Mouse (Mus musculus): ENCODE measurements around the gene Dgcr2. TPM values are rescaled to one million over a fixed set of nuclear protein-coding genes. Genes with fewer than 3 reads are reported as not detected.

The Dgcr2 gene
- polyA plus RNA-seq, 1 experiment from 2014 or later: 105 TPM

GRCm38 (mm10) chr16:17849486-17849885 is 48.9 kb downstream of the Dgcr2 start:
- no peak for DNase-seq
- H3K36me3 ChIP-seq (ENCODE audit: insufficient read depth): peaks cover 88% of the 10 kb centered on the region
- no peaks in the 10 kb centered on the region for H3K27me3 ChIP-seq (ENCODE audit: insufficient read depth, low read length)
- WGBS: 77% methylated on average over 6 of the region's 6 CpGs
- no peak overlapping the region for H3K4me3 ChIP-seq (ENCODE audit: low read depth, low read length)
- no peaks in the 10 kb centered on the region for H3K4me1 ChIP-seq (ENCODE audit: insufficient read depth)
- TF ChIP-seq CTCF (IDR thresholded peaks at IDR 0.05; ENCODE audit: low read depth): no peak
- ATAC-seq (ENCODE audit: insufficient read depth): no peak
- no peaks in the 10 kb centered on the region for H3K9me3 ChIP-seq (ENCODE audit: low read depth, low read length)
- no peak overlapping the region for H3K9ac ChIP-seq
- H3K27ac ChIP-seq (ENCODE audit: low read depth): no peak overlapping the region
- no peak overlapping the region for H3K4me2 ChIP-seq

GRCm38 (mm10) chr16:17848928-17849327 is 49.4 kb downstream of the Dgcr2 start:
- 22% methylated on average over 1 of the region's 1 CpGs for WGBS
- ATAC-seq (ENCODE audit: insufficient read depth) (no peak), DNase-seq (peak; percentile 91)
- Histone ChIP-seq H3K27ac (ENCODE audit: low read depth) (no peak overlapping the region), H3K4me2 (no peak overlapping the region), H3K4me1 (ENCODE audit: insufficient read depth) (no peaks in the 10 kb centered on the region), H3K36me3 (ENCODE audit: insufficient read depth) (peaks cover 88% of the 10 kb centered on the region), H3K9me3 (ENCODE audit: low read depth, low read length) (no peaks in the 10 kb centered on the region), H3K27me3 (ENCODE audit: insufficient read depth, low read length) (no peaks in the 10 kb centered on the region), H3K9ac (no peak overlapping the region), H3K4me3 (ENCODE audit: low read depth, low read length) (no peak overlapping the region)
- TF ChIP-seq CTCF (IDR thresholded peaks at IDR 0.05; ENCODE audit: low read depth): peak; percentile 86

GRCm38 (mm10) chr16:17848431-17848830 is 49.9 kb downstream of the Dgcr2 start:
- H3K4me3 ChIP-seq (ENCODE audit: low read depth, low read length): no peak overlapping the region
- no peak overlapping the region for H3K4me2 ChIP-seq
- H3K27ac ChIP-seq (ENCODE audit: low read depth): no peak overlapping the region
- H3K9ac ChIP-seq: no peak overlapping the region
- no peaks in the 10 kb centered on the region for H3K27me3 ChIP-seq (ENCODE audit: insufficient read depth, low read length)
- TF ChIP-seq CTCF (IDR thresholded peaks at IDR 0.05; ENCODE audit: low read depth): no peak
- H3K36me3 ChIP-seq (ENCODE audit: insufficient read depth): peaks cover 90% of the 10 kb centered on the region
- no peaks in the 10 kb centered on the region for H3K4me1 ChIP-seq (ENCODE audit: insufficient read depth)
- no peak for ATAC-seq (ENCODE audit: insufficient read depth)
- DNase-seq: no peak
- 96% methylated on average over 6 of the region's 6 CpGs for WGBS
- H3K9me3 ChIP-seq (ENCODE audit: low read depth, low read length): no peaks in the 10 kb centered on the region

GRCm38 (mm10) chr16:17843701-17844365 is 54.5 kb downstream of the Dgcr2 start:
- Histone ChIP-seq H3K36me3 (ENCODE audit: insufficient read depth) (peaks cover 86% of the 10 kb centered on the region), H3K27ac (ENCODE audit: low read depth) (no peak overlapping the region), H3K4me1 (ENCODE audit: insufficient read depth) (no peaks in the 10 kb centered on the region), H3K9me3 (ENCODE audit: low read depth, low read length) (no peaks in the 10 kb centered on the region), H3K4me3 (ENCODE audit: low read depth, low read length) (no peak overlapping the region), H3K27me3 (ENCODE audit: insufficient read depth, low read length) (no peaks in the 10 kb centered on the region), H3K4me2 (no peak overlapping the region), H3K9ac (no peak overlapping the region)
- DNase-seq (no peak), ATAC-seq (ENCODE audit: insufficient read depth) (no peak)
- TF ChIP-seq CTCF (IDR thresholded peaks at IDR 0.05; ENCODE audit: low read depth): no peak
- WGBS: 91% methylated on average over 10 of the region's 10 CpGs

GRCm38 (mm10) chr16:17842437-17842836 is 55.9 kb downstream of the Dgcr2 start:
- Histone ChIP-seq H3K27ac (ENCODE audit: low read depth) (no peak overlapping the region), H3K27me3 (ENCODE audit: insufficient read depth, low read length) (0 out of 2 replicates have a peak, but pooled peaks cover 2% of the 10 kb centered on the region), H3K36me3 (ENCODE audit: insufficient read depth) (peaks cover 72% of the 10 kb centered on the region), H3K4me2 (no peak overlapping the region), H3K4me3 (ENCODE audit: low read depth, low read length) (no peak overlapping the region), H3K9me3 (ENCODE audit: low read depth, low read length) (no peaks in the 10 kb centered on the region), H3K9ac (no peak overlapping the region), H3K4me1 (ENCODE audit: insufficient read depth) (no peaks in the 10 kb centered on the region)
- 91% methylated on average over 7 of the region's 7 CpGs for WGBS
- DNase-seq (no peak), ATAC-seq (ENCODE audit: insufficient read depth) (no peak)
- no peak for TF ChIP-seq CTCF (IDR thresholded peaks at IDR 0.05; ENCODE audit: low read depth)

GRCm38 (mm10) chr16:17839976-17840375 is 58.4 kb downstream of the Dgcr2 start:
- DNase-seq (no peak), ATAC-seq (ENCODE audit: insufficient read depth) (no peak)
- no peaks in the 10 kb centered on the region for H3K4me1 ChIP-seq (ENCODE audit: insufficient read depth)
- H3K36me3 ChIP-seq (ENCODE audit: insufficient read depth): peaks cover 48% of the 10 kb centered on the region
- WGBS: 75% methylated on average over 4 of the region's 4 CpGs
- peaks cover 19% of the 10 kb centered on the region for H3K27me3 ChIP-seq (ENCODE audit: insufficient read depth, low read length)
- no peaks in the 10 kb centered on the region for H3K9me3 ChIP-seq (ENCODE audit: low read depth, low read length)
- TF ChIP-seq CTCF (IDR thresholded peaks at IDR 0.05; ENCODE audit: low read depth): no peak
- H3K4me2 ChIP-seq: no peak overlapping the region
- H3K4me3 ChIP-seq (ENCODE audit: low read depth, low read length): no peak overlapping the region
- no peak overlapping the region for H3K9ac ChIP-seq
- no peak overlapping the region for H3K27ac ChIP-seq (ENCODE audit: low read depth)

GRCm38 (mm10) chr16:17838051-17838450 is 60.3 kb downstream of the Dgcr2 start, which contains the start of gene Car15:
TSS of gene Car15 (minus strand) at chr16:17838364.
- no peak within 1 kb of the TSS for H3K27ac ChIP-seq (ENCODE audit: low read depth)
- H3K9ac ChIP-seq: no peak within 1 kb of the TSS
- no peak within 1 kb of the TSS for H3K4me3 ChIP-seq (ENCODE audit: low read depth, low read length)
- H3K27me3 ChIP-seq (ENCODE audit: insufficient read depth, low read length): peaks cover 37% of the 10 kb centered on the region
- H3K9me3 ChIP-seq (ENCODE audit: low read depth, low read length): no peaks in the 10 kb centered on the region
- 0 out of 2 replicates have a peak, but pooled peaks cover 4% of the 10 kb centered on the region for H3K4me1 ChIP-seq (ENCODE audit: insufficient read depth)
- peaks cover 28% of the 10 kb centered on the region for H3K36me3 ChIP-seq (ENCODE audit: insufficient read depth)
- 83% methylated on average over 6 of the region's 6 CpGs for WGBS
- no peak within 1 kb of the TSS for H3K4me2 ChIP-seq
- TF ChIP-seq CTCF (IDR thresholded peaks at IDR 0.05; ENCODE audit: low read depth): no peak
- ATAC-seq (ENCODE audit: insufficient read depth): no peak
- no peak for DNase-seq

Measured in lung, embryonic 14.5 days (tissue).